Mouse (Mus musculus) hindbrain, embryonic 12.5 days (tissue): ENCODE measurements around the gene Ogfrl1. TPM values are rescaled to one million over a fixed set of nuclear protein-coding genes. Genes with fewer than 3 reads are reported as not detected.

Experiments used
- ATAC-seq: fragments of 200-750 bp; cut with Nextera tagmentation; 2 replicates; pipeline ENCODE4 v1.8.0; 2017; ENCODE audit warnings: moderate TSS enrichment; ENCODE audit not compliant: low FRiP score
- H3K27ac ChIP-seq: fragments of 300-500 bp; sonication (generic); 2 replicates; pipeline ENCODE4 v1.5.1; 2016; ENCODE audit warnings: mild to moderate bottlenecking
- H3K27me3 ChIP-seq: fragments of 300-500 bp; sonication (generic); 2 replicates; pipeline ENCODE4 v1.6.1; 2016; ENCODE audit warnings: mild to moderate bottlenecking
- H3K36me3 ChIP-seq: fragments of 300-500 bp; sonication (generic); 2 replicates; pipeline ENCODE4 v1.6.1; 2016; ENCODE audit warnings: mild to moderate bottlenecking
- H3K4me1 ChIP-seq: fragments of 300-500 bp; sonication (generic); 2 replicates; pipeline ENCODE4 v1.6.1; 2016
- H3K4me2 ChIP-seq: fragments of 300-500 bp; sonication (generic); replicated peaks from 2 replicates; pipeline ENCODE4 v1.6.1; 2016; ENCODE audit warnings: mild to moderate bottlenecking
- H3K4me3 ChIP-seq: fragments of 300-500 bp; sonication (generic); 2 replicates; pipeline ENCODE4 v1.5.1; 2016; ENCODE audit warnings: mild to moderate bottlenecking
- H3K9ac ChIP-seq: fragments of 300-500 bp; sonication (generic); 2 replicates; pipeline ENCODE4 v1.6.1; 2016; ENCODE audit warnings: mild to moderate bottlenecking, moderate library complexity
- H3K9me3 ChIP-seq: fragments of 300-500 bp; sonication (generic); replicated peaks from 2 replicates; pipeline ENCODE4 v1.6.1; 2016; ENCODE audit warnings: mild to moderate bottlenecking
- WGBS: fragments of 180-500 bp; shearing (Covaris S2); methylation state at CpG from one replicate; pipeline ENCODE4 v1.1.7; 2016; 5-methylcytosine and 5-hydroxymethylcytosine counted together
- polyA plus RNA-seq: library from polyadenylated mRNA; unstranded; fragments of >200 nt; fragmentation: Nextera tagmentation; extraction: Ambion mirVana; gene quantifications from 2 replicates; pipeline ENCODE4 v1.2.1, GENCODE M21; 2016

Gene Ogfrl1
- polyA plus RNA-seq, 1 experiment from 2014 or later, result 11.7 TPM

DNA sequence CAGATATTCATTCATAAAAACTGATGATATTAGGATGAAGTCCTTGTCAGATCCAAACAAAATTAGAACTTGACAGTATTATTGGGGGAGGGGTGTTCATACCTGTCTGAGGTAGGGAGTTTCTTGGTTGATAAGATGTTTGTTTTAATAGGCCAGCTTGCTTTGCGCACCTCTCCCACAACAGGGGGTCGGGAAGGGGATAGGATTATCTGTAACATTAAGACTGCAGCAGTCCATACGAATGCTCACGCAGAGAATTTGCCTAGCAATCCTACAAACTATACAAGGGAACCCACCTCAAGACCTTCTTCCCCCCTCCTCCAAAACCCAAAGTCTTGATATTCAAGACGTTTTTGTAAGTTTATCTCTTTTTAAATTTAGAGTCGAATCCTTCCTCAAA is 13.2 kb downstream of the Ogfrl1 start:
- WGBS, result 92% methylated on average over 6 of the region's 6 CpGs

DNA sequence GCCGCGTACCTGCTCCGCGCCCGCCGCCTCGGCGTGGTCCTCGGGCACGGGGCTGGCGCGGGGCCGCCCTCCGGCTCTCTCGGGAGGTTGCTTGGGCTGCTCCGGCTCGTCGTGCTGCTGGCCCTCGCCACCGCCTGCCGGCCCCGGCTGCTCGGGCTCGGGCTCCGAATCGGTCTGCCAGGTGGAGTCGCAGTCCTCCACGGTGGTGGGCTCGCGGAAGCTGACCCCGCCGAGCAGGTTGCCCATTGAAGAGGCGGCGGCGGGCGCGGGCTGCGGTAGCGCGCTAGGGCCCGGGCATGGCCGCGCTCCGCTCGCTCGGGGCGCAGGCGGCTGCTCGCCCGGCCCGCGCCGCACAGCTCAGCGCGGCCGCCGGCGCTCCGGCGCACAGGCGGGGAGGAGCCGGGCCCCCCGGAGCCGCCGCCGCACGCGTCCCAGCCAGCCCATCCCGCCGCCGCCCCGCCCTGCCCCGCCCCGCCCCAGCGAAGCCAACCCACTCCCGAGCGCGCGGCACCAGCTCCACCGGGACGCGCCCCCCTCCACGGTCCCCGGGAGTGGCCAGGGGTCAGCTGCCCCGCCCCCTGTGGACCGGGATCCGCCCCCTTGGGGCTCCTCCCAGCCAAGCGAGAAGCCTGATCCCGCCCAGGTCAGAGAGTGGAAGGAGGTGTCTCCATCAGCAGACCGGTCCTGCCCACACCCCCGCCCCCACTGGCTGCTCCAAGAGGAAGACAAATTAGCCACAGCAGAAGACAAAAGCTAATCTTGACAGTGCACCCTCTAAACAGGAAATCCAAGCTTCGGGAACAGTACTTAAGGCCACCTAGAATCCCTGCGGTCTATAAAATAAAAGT is 14.5 kb downstream of the Ogfrl1 start:
- under 1% methylated on average over 66 of the region's 93 CpGs for WGBS

More for the DNA sequence above, 13.2 kb downstream of the Ogfrl1 start:
- Histone ChIP-seq H3K4me1 (peaks cover 22% of the 10 kb centered on the region), H3K27ac (no peak overlapping the region), H3K36me3 (no peaks in the 10 kb centered on the region), H3K4me2 (no peak overlapping the region), H3K27me3 (peaks cover 3% of the 10 kb centered on the region; the same call in 1 of the 2 replicates), H3K9me3 (no peaks in the 10 kb centered on the region), H3K9ac (no peak overlapping the region), H3K4me3 (no peak overlapping the region)
- ATAC-seq, result no peak

DNA sequence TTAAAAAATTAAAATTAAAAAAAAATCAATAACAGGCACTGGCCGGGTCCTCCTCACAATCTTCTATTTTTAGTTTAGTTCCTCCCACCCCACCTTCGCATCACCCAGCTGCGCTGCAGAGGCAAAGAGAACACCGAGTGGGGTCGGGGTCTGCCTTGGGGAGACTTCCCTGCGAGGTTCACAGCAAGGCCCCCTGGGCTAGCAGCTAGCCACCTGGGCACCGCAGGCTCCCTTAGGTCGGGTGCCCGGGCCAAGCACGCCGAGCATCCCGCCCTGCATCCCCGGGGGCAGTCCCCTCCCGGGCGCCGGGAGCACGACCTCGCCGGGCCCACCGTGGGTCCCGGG is 15.1 kb downstream of the Ogfrl1 start:
- Histone ChIP-seq H3K4me3 (peak overlapping the region; percentile 68), H3K9me3 (no peaks in the 10 kb centered on the region), H3K27me3 (peaks cover 3% of the 10 kb centered on the region), H3K27ac (peak overlapping the region; percentile 91), H3K36me3 (no peaks in the 10 kb centered on the region), H3K9ac (peak overlapping the region; percentile 86), H3K4me1 (peaks cover 22% of the 10 kb centered on the region), H3K4me2 (peak overlapping the region; percentile 73)
- 1% methylated on average over 14 of the region's 21 CpGs for WGBS
- ATAC-seq, result no peak; the same call in 1 of the 2 replicates

More for the DNA sequence above, 14.5 kb downstream of the Ogfrl1 start:
- Histone ChIP-seq H3K9me3 (no peaks in the 10 kb centered on the region), H3K27me3 (peaks cover 3% of the 10 kb centered on the region; the same call in 1 of the 2 replicates), H3K4me1 (peaks cover 22% of the 10 kb centered on the region), H3K4me3 (peak overlapping the region; percentile 68), H3K36me3 (no peaks in the 10 kb centered on the region), H3K27ac (peak overlapping the region; percentile 91), H3K4me2 (peak overlapping the region; percentile 73), H3K9ac (peak overlapping the region; percentile 86)
- peak; percentile 96 for ATAC-seq

DNA sequence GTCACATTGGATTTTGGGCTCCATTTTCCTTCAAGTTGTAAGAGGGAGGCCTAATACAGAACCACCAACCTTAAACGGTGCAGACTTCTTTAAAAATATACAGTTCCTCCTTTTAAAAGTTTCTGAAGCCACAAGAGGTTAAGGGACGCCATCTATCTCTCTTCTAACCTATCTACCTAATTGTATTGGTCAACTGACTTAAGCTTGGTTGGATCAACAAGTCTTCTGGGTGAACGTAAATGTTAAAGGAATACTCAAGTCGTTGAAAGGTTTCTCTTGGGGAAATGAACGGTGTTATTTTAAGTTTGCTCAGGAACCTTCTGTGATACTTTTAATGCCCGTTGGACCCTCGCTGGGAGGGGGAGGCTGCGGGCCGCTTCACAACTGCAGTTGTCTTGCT is 15.5 kb downstream of the Ogfrl1 start:
- H3K27ac ChIP-seq, result no peak overlapping the region
- peak overlapping the region; percentile 68 for H3K4me3 ChIP-seq
- H3K36me3 ChIP-seq, result no peaks in the 10 kb centered on the region
- H3K9ac ChIP-seq, result peak overlapping the region; percentile 86
- ATAC-seq, result no peak
- 23% methylated on average over 9 of the region's 9 CpGs for WGBS
- peaks cover 22% of the 10 kb centered on the region for H3K4me1 ChIP-seq
- peaks cover 3% of the 10 kb centered on the region for H3K27me3 ChIP-seq
- peak overlapping the region; percentile 73 for H3K4me2 ChIP-seq
- no peaks in the 10 kb centered on the region for H3K9me3 ChIP-seq

DNA sequence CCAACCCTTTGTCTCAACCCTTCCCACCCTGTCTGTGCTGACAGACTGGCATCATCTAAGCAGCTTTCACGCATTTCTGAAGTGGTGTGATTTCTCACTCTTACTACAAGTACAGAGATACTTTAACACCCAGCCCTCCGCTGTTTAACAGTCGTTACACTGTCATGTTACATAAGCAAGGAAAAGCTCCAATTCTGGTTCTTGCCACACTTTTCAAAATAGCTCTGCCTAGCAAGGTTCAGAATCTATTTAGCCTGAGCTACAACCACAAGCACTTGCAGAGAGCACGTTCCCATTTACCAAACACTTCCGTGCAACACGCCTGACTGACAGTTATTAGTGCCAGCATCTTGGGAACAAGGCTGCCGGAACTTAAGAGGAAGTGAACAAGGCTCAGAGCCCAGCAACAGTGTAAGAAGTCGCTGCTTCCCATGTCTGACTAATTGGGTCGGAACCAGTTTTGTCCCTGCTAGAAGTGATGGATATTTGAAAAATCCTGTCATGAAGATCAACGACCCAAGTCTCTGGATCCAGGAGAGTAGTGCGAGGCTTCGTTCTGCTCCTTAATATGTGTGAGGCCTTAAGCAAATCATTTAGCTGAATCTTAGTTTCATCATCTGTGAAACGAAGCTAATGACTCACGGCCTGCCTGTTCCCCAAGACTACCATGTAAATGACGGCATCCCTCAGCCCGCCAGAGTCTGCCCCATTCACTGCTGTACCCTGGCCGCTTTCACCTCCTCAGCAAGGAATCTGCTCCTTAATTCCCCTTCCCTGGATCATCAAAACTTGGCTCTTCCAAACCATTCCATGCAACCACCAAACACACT is 17.4 kb downstream of the Ogfrl1 start:
- 68% methylated on average over 17 of the region's 17 CpGs for WGBS
- Histone ChIP-seq H3K27ac (no peak overlapping the region), H3K27me3 (peaks cover 3% of the 10 kb centered on the region), H3K36me3 (no peaks in the 10 kb centered on the region), H3K9me3 (no peaks in the 10 kb centered on the region), H3K9ac (no peak overlapping the region), H3K4me1 (peaks cover 22% of the 10 kb centered on the region), H3K4me2 (peak overlapping the region; percentile 37), H3K4me3 (peak overlapping the region; percentile 6; the same call in 1 of the 2 replicates)
- no peak for ATAC-seq

DNA sequence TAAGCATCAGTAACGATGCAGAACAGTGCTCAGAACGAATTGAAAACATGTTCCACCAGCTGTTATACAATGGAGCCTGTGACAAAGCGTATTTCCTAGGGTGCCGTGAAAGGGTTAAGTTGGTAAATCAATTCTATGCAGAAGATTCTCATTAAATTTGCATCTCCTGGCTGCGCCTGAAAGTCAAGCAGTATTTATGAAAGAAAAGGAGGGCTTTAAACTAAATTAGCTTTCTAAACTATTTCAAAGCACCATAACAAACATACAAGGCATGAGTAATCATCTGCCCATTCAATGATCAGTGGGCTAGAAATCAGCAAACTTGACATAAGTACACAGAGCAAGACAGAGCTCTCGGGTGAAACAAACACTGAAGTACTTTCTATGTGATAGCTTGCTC is 18.3 kb downstream of the Ogfrl1 start:
- Histone ChIP-seq H3K27ac (no peak overlapping the region), H3K27me3 (peaks cover 3% of the 10 kb centered on the region), H3K4me2 (peak overlapping the region; percentile 37), H3K4me3 (peak overlapping the region; percentile 6; the same call in 1 of the 2 replicates), H3K36me3 (no peaks in the 10 kb centered on the region), H3K9me3 (no peaks in the 10 kb centered on the region), H3K9ac (no peak overlapping the region), H3K4me1 (peaks cover 22% of the 10 kb centered on the region)
- WGBS, result 43% methylated on average over 6 of the region's 6 CpGs
- ATAC-seq, result no peak

DNA sequence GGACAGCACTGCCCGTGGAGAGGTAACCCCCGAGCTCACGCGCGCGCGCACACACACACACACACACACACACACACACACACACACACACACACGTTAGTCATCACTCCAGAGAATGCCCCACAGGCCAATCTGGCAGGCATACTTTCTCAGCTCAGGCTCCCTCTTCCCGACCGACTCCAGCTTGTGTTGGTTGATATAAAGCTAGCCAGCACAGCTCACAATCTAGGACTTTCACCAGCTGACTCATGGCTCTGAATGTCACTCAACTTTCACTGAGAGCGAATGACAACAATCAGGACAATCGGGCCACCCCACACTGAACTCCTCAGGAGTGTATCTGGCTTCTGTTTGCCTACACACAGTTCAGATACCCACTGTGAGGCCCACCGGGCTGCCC is 20.0 kb downstream of the Ogfrl1 start:
- H3K36me3 ChIP-seq, result no peaks in the 10 kb centered on the region
- no peaks in the 10 kb centered on the region for H3K9me3 ChIP-seq
- peaks cover 3% of the 10 kb centered on the region for H3K27me3 ChIP-seq
- no peak overlapping the region for H3K9ac ChIP-seq
- H3K4me1 ChIP-seq, result peaks cover 22% of the 10 kb centered on the region
- no peak for ATAC-seq
- no peak overlapping the region for H3K27ac ChIP-seq
- WGBS, result 85% methylated on average over 13 of the region's 13 CpGs
- H3K4me3 ChIP-seq, result no peak overlapping the region
- H3K4me2 ChIP-seq, result no peak overlapping the region

DNA sequence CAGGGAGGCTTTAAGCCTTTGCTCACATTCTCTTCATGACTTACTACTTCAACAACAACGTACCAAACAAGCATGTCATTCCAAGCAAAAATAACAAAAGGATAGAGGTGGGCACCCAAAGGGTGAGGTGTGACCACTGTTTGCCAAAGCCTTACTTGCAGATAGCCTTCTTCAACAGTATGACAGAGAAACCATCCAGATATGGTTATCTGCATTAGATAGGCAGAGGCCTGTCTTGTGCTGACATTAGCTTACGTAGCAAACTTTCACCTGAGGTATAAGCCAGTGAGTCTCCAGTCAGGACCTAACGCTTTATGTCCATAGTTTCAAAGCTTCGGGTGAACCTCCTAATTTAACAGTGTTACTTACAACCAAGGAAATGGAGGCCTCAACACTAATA is 23.4 kb downstream of the Ogfrl1 start:
- Histone ChIP-seq H3K4me2 (no peak overlapping the region), H3K9ac (no peak overlapping the region), H3K4me3 (no peak overlapping the region), H3K27ac (no peak overlapping the region), H3K36me3 (no peaks in the 10 kb centered on the region), H3K9me3 (no peaks in the 10 kb centered on the region), H3K4me1 (no peaks in the 10 kb centered on the region), H3K27me3 (no peaks in the 10 kb centered on the region; the same call in 1 of the 2 replicates)
- 70% methylated on average over 4 of the region's 4 CpGs for WGBS
- ATAC-seq, result no peak

DNA sequence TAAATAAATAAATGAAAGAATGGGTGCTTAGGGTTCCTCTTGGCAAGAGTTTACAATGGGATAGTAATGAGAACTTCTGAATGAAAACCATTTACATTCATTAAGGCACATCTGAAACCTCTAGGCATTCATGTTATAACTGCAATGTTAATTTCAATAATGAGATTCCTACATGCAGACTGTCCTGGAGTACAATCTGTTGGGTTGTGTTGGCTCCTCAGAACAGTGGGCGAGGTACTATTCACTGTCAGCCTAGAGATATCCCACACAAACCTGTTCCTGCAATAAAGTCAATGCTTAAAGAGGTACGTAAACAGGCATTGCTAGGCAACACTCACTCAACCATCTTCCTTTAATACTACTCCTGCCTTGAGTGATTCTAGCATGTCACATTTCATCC is 32.0 kb downstream of the Ogfrl1 start:
- Histone ChIP-seq H3K36me3 (no peaks in the 10 kb centered on the region), H3K4me1 (no peaks in the 10 kb centered on the region), H3K9me3 (no peaks in the 10 kb centered on the region), H3K27me3 (no peaks in the 10 kb centered on the region), H3K9ac (no peak overlapping the region), H3K4me2 (no peak overlapping the region), H3K27ac (no peak overlapping the region), H3K4me3 (no peak overlapping the region)
- no peak for ATAC-seq
- WGBS, result 90% methylated on average over 2 of the region's 2 CpGs

DNA sequence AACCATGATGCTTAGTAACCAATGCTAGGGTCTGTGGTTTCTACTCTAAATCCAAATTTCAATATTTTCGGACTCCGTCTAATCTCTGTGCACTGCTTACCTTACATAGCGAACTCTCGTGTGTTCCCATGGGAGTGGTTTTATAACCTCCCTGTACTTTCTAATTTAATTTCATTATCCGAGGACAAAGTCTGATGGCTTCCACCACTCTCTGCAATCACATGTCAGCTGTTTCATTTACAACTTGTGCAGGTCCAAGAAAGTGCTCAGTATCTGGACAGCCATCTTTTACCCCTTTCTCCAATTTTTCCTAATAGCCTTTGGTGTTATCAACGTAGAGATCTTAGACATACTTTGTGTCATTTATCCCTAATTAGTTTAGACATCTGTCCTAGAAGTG is 44.7 kb downstream of the Ogfrl1 start:
- Histone ChIP-seq H3K4me2 (no peak overlapping the region), H3K27me3 (no peaks in the 10 kb centered on the region), H3K9me3 (no peaks in the 10 kb centered on the region), H3K27ac (no peak overlapping the region), H3K36me3 (no peaks in the 10 kb centered on the region), H3K9ac (no peak overlapping the region), H3K4me1 (no peaks in the 10 kb centered on the region), H3K4me3 (no peak overlapping the region)
- 86% methylated on average over 6 of the region's 6 CpGs for WGBS
- no peak for ATAC-seq

DNA sequence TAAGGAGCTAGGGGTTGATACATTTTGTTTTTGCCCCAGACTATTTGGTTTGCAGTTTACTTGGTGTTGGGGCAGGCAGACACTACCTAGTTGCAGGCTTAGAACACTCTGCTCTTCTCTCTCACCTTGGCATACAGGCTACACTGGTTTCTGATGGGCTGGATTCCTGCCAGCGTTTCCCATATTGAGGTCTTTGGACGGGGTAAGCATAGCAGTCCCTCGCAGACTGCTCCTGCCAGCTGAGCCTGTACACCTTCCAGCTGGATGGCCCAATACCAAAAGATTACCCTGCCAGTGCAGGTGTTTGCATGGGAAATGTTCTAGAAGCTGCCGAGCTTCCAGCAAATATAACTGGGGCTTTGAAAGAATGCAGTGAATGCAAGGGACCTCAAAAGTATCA is 45.8 kb downstream of the Ogfrl1 start:
- no peak for ATAC-seq
- no peaks in the 10 kb centered on the region for H3K9me3 ChIP-seq

DNA sequence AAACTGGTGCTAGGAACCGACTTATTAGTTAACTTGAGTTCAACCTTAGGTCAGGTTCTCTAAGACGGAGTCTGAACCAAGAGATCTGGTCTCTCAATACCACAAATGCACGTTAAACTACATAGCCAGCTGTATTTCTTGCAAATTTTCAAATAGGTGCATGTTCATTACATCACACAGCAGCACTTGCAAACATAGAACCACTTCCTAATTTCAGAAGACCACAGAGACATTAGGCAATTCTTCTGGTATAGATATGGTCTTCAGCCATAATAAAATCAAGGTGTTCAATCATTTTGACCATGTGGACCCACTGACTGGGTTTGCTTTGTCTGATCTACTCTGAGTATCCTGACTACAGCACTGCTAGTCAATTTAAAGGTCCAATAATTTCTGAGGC is 51.9 kb downstream of the Ogfrl1 start:
- no peaks in the 10 kb centered on the region for H3K36me3 ChIP-seq
- no peak overlapping the region for H3K4me2 ChIP-seq
- 82% methylated on average over 3 of the region's 3 CpGs for WGBS
- H3K9me3 ChIP-seq, result no peaks in the 10 kb centered on the region
- H3K9ac ChIP-seq, result no peak overlapping the region
- H3K4me3 ChIP-seq, result no peak overlapping the region
- no peak for ATAC-seq
- no peak overlapping the region for H3K27ac ChIP-seq
- H3K27me3 ChIP-seq, result no peaks in the 10 kb centered on the region
- no peaks in the 10 kb centered on the region for H3K4me1 ChIP-seq

More for the DNA sequence above, 45.8 kb downstream of the Ogfrl1 start:
- H3K9ac ChIP-seq, result no peak overlapping the region
- no peaks in the 10 kb centered on the region for H3K36me3 ChIP-seq
- WGBS, result 83% methylated on average over 4 of the region's 4 CpGs
- H3K27me3 ChIP-seq, result no peaks in the 10 kb centered on the region
- no peak overlapping the region for H3K4me2 ChIP-seq
- no peak overlapping the region for H3K27ac ChIP-seq
- H3K4me1 ChIP-seq, result no peaks in the 10 kb centered on the region
- H3K4me3 ChIP-seq, result no peak overlapping the region
